17 mouse cellular contexts compared by ENCODE assay signal in the genomic region with DNA sequence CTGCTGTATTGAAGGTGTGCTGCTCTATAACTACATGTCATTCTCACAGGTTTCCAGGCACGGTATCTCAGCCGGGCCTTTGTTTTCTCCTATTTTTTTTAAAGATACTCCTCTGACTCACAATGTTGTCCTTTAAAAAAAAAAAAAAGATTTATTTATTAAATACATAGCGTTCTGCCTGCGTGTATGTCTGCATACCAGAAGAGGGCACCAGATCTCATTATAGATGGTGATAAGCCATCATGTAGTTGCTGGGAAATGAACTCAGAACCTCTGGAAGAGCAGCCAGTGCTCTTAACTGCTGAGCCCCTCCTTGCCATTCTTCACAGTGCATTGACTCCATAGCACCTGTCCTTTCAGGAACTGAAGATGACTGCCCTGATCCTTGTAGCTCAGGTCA. TPM values are rescaled to one million over a fixed set of nuclear protein-coding genes. Genes with fewer than 3 reads are reported as not detected.
DNase-seq lines count a peak whose midpoint lies in the region; ATAC-seq and TF ChIP-seq lines count a peak whose summit lies in the region.
"Had no signal": no experiment of that assay in that cellular context is flagged by ENCODE, and none has a peak within 500 bp of the region (broad histone marks: within the 10 kb centered on the region; RNA-seq: fewer than 3 reads in every experiment).

No protein-coding gene starts in this region.

- H3K4me3 ChIP-seq in kidney, postnatal 0 days (replicated peaks; ENCODE audit: low read depth, low read length): no peak overlapping the region
- no peak overlapping the region for H3K4me3 ChIP-seq in stomach, postnatal 0 days (ENCODE audit: low read depth, low read length)
- H3K4me3 ChIP-seq: midbrain, embryonic 10.5 days had no signal

- peak; percentile 31 for DNase-seq in embryo, embryonic 10 days (ENCODE audit: low spot score)
- no peak for DNase-seq in embryo, embryonic 9.5 days (ENCODE audit: extremely low spot score)
- DNase-seq in kidney, postnatal 0 days (ENCODE audit: low spot score): peak; percentile 43
- no peak for DNase-seq in kidney, adult 8-10 months
- peak; percentile 25 for DNase-seq in thymus, postnatal 0 days (ENCODE audit: low spot score)
- DNase-seq in thymus, postnatal 36 days: no peak
- no peak for DNase-seq in stomach, postnatal 0 days (ENCODE audit: low spot score)
- DNase-seq: cerebellum, postnatal 14 days; gastrocnemius, postnatal 14 days; heart, postnatal 14 days; kidney, adult 18-20 months; left cerebral cortex, postnatal 4 days; lung, adult 2 months; right cerebral cortex, postnatal 25 days; thymus, postnatal 4 days had no signal

- H3K36me3 ChIP-seq in kidney, postnatal 0 days (ENCODE audit: insufficient read depth, low read length): peaks cover 30% of the 10 kb centered on the region
- H3K36me3 ChIP-seq in stomach, postnatal 0 days (ENCODE audit: control insufficient read depth, insufficient read depth, low read length): peaks cover 5% of the 10 kb centered on the region; the same call in 1 of the 2 replicates

- H3K4me2 ChIP-seq in kidney, postnatal 0 days (ENCODE audit: low read length): no peak overlapping the region
- no peak overlapping the region for H3K4me2 ChIP-seq in stomach, postnatal 0 days (replicated peaks; ENCODE audit: low read depth)

- peak; percentile 62 for TF ChIP-seq CTCF in kidney, postnatal 0 days (IDR thresholded peaks at IDR 0.05; ENCODE audit: low read depth)
- TF ChIP-seq CTCF in stomach, postnatal 0 days (IDR thresholded peaks at IDR 0.05; ENCODE audit: low read depth): peak; percentile 66

- WGBS in kidney, postnatal 0 days: 60% methylated on average over 4 of the region's 4 CpGs
- 42% methylated on average over 4 of the region's 4 CpGs for WGBS in stomach, postnatal 0 days

- no peak for ATAC-seq in kidney, postnatal 0 days (replicated peaks; ENCODE audit: low FRiP score, low read depth)
- ATAC-seq in stomach, postnatal 0 days (ENCODE audit: low FRiP score, low TSS enrichment): 0 out of 2 replicates have a peak, but pooled peaks have one; percentile 32
- ATAC-seq in monocyte, adult 5-6 weeks (replicated peaks; ENCODE audit: insufficient number of reproducible peaks, low FRiP score, low TSS enrichment, poor library complexity, severe bottlenecking): no peak

- no peak overlapping the region for H3K9ac ChIP-seq in kidney, postnatal 0 days (ENCODE audit: low read depth, low read length)
- H3K9ac ChIP-seq in stomach, postnatal 0 days (ENCODE audit: low read length): no peak overlapping the region

- H3K27ac ChIP-seq in kidney, postnatal 0 days: no peak overlapping the region
- H3K27ac ChIP-seq in stomach, postnatal 0 days (replicated peaks): no peak overlapping the region
- H3K27ac ChIP-seq: midbrain, embryonic 10.5 days had no signal

- H3K4me1 ChIP-seq in kidney, postnatal 0 days (replicated peaks; ENCODE audit: insufficient read depth, low read length): no peaks in the 10 kb centered on the region
- H3K4me1 ChIP-seq in stomach, postnatal 0 days (replicated peaks; ENCODE audit: control insufficient read depth, insufficient read depth): no peaks in the 10 kb centered on the region
- H3K4me1 ChIP-seq: midbrain, embryonic 10.5 days had no signal

- H3K27me3 ChIP-seq in kidney, postnatal 0 days (ENCODE audit: insufficient read depth, low read length): no peaks in the 10 kb centered on the region
- no peaks in the 10 kb centered on the region for H3K27me3 ChIP-seq in stomach, postnatal 0 days (ENCODE audit: control insufficient read depth, insufficient read depth, low read length)

- no peaks in the 10 kb centered on the region for H3K9me3 ChIP-seq in kidney, postnatal 0 days (replicated peaks; ENCODE audit: low read length)
- no peaks in the 10 kb centered on the region for H3K9me3 ChIP-seq in stomach, postnatal 0 days (ENCODE audit: control insufficient read depth, low read length)
- H3K9me3 ChIP-seq: midbrain, embryonic 10.5 days had no signal

- TF ChIP-seq EP300 in stomach, postnatal 0 days (optimal IDR thresholded peaks at IDR 0.05): no peak

RNA-seq across cellular contexts. Expression of a gene that starts 14.1 kb away (rescaled TPM):
- polyA plus RNA-seq in kidney, postnatal 0 days (2015; fragmentation: Nextera tagmentation; extraction: Ambion mirVana): 97.7 and 102 TPM in 2 replicates
- 108 and 112 TPM in 2 replicates for polyA plus RNA-seq in thymus, postnatal 0 days (2015; fragmentation: Nextera tagmentation; extraction: Ambion mirVana)
- 88.6 and 90.6 TPM in 2 replicates for polyA plus RNA-seq in stomach, postnatal 0 days (2015; fragmentation: Nextera tagmentation; extraction: Ambion mirVana)
- total RNA-seq in monocyte, adult 5-6 weeks (2017): 37.7 to 62.2 TPM (median 46.2 TPM) in 3 replicates

RNA-seq across cellular contexts. Expression of a gene that starts 26.6 kb away (rescaled TPM):
- polyA plus RNA-seq in kidney, postnatal 0 days (2015; fragmentation: Nextera tagmentation; extraction: Ambion mirVana): 17.6 and 18.0 TPM in 2 replicates
- 7.3 and 8.8 TPM in 2 replicates for polyA plus RNA-seq in thymus, postnatal 0 days (2015; fragmentation: Nextera tagmentation; extraction: Ambion mirVana)
- polyA plus RNA-seq in stomach, postnatal 0 days (2015; fragmentation: Nextera tagmentation; extraction: Ambion mirVana): 9.3 and 9.9 TPM in 2 replicates
- total RNA-seq in monocyte, adult 5-6 weeks (2017): 16.0 to 25.4 TPM (median 16.5 TPM) in 3 replicates

Comparison
In these comparisons a context has a peak if more than half of its experiments do, and no peak if none do; other contexts are left out.
1. DNase-seq: peak in embryo, embryonic 10 days (single experiment), kidney, postnatal 0 days (single experiment) and thymus, postnatal 0 days (single experiment); none in embryo, embryonic 9.5 days (single experiment), kidney, adult 8-10 months (0 of 2), thymus, postnatal 36 days (0 of 2) and stomach, postnatal 0 days (single experiment).